Mouse (Mus musculus): ENCODE data around the gene Pde5a. TPM values are rescaled to one million over a fixed set of nuclear protein-coding genes. Genes with fewer than 3 reads are reported as not detected.

Pde5a gene
- polyA plus RNA-seq, 1 experiment from 2014 or later, result 3.7 TPM

GRCm38 (mm10) chr3:122781417-122781816 is 52.7 kb downstream of the Pde5a start:
- Histone ChIP-seq H3K9ac (no peak overlapping the region), H3K9me3 (replicated peaks) (no peaks in the 10 kb centered on the region), H3K27ac (no peak overlapping the region), H3K27me3 (no peaks in the 10 kb centered on the region), H3K4me1 (no peaks in the 10 kb centered on the region), H3K4me2 (replicated peaks) (no peak overlapping the region), H3K4me3 (no peak overlapping the region), H3K36me3 (0 out of 2 replicates have a peak, but pooled peaks cover 4% of the 10 kb centered on the region)
- ATAC-seq (ENCODE audit: low FRiP score), result no peak
- 70% methylated on average over 6 of the region's 6 CpGs for WGBS

GRCm38 (mm10) chr3:122784245-122784644 is 55.5 kb downstream of the Pde5a start:
- no peak for ATAC-seq (ENCODE audit: low FRiP score)
- Histone ChIP-seq H3K9me3 (replicated peaks) (no peaks in the 10 kb centered on the region), H3K27me3 (no peaks in the 10 kb centered on the region), H3K4me1 (no peaks in the 10 kb centered on the region), H3K36me3 (0 out of 2 replicates have a peak, but pooled peaks cover 3% of the 10 kb centered on the region), H3K4me3 (no peak overlapping the region), H3K27ac (no peak overlapping the region), H3K4me2 (replicated peaks) (no peak overlapping the region), H3K9ac (no peak overlapping the region)
- 63% methylated on average over 1 of the region's 1 CpGs for WGBS

- Histone ChIP-seq H3K4me1 (no peaks in the 10 kb centered on the region), H3K4me2 (replicated peaks) (no peak overlapping the region), H3K27ac (no peak overlapping the region), H3K27me3 (no peaks in the 10 kb centered on the region), H3K9me3 (replicated peaks) (peaks cover 9% of the 10 kb centered on the region), H3K9ac (no peak overlapping the region), H3K4me3 (no peak overlapping the region), H3K36me3 (peaks cover 4% of the 10 kb centered on the region; the same call in 1 of the 2 replicates)
- no peak for ATAC-seq (ENCODE audit: low FRiP score)
- WGBS, result 93% methylated on average over 9 of the region's 9 CpGs
Measured at GRCm38 (mm10) chr3:122788314-122788713, 59.6 kb downstream of the Pde5a start.

- Histone ChIP-seq H3K9me3 (replicated peaks) (peaks cover 9% of the 10 kb centered on the region), H3K27ac (no peak overlapping the region), H3K4me3 (no peak overlapping the region), H3K9ac (no peak overlapping the region), H3K36me3 (peaks cover 4% of the 10 kb centered on the region; the same call in 1 of the 2 replicates), H3K27me3 (no peaks in the 10 kb centered on the region), H3K4me1 (no peaks in the 10 kb centered on the region), H3K4me2 (replicated peaks) (no peak overlapping the region)
- ATAC-seq (ENCODE audit: low FRiP score), result no peak
- WGBS, result 95% methylated on average over 6 of the region's 6 CpGs
Measured at GRCm38 (mm10) chr3:122789544-122789943, 60.8 kb downstream of the Pde5a start.

- Histone ChIP-seq H3K4me2 (replicated peaks) (no peak overlapping the region), H3K4me1 (peaks cover 17% of the 10 kb centered on the region), H3K27me3 (no peaks in the 10 kb centered on the region), H3K4me3 (no peak overlapping the region), H3K27ac (no peak overlapping the region; the same call in 1 of the 2 replicates), H3K36me3 (no peaks in the 10 kb centered on the region), H3K9me3 (replicated peaks) (no peaks in the 10 kb centered on the region), H3K9ac (no peak overlapping the region)
- peak; percentile 44; the same call in 1 of the 2 replicates for ATAC-seq (ENCODE audit: low FRiP score)
- WGBS, result 72% methylated on average over 6 of the region's 6 CpGs
Measured at GRCm38 (mm10) chr3:122800050-122800449, 71.3 kb downstream of the Pde5a start.

- Histone ChIP-seq H3K27me3 (no peaks in the 10 kb centered on the region), H3K27ac (peak overlapping the region; percentile 46), H3K9me3 (replicated peaks) (no peaks in the 10 kb centered on the region), H3K4me3 (no peak overlapping the region), H3K4me2 (replicated peaks) (no peak overlapping the region), H3K36me3 (no peaks in the 10 kb centered on the region), H3K9ac (no peak overlapping the region), H3K4me1 (peaks cover 17% of the 10 kb centered on the region)
- peak; percentile 23; the same call in 1 of the 2 replicates for ATAC-seq (ENCODE audit: low FRiP score)
- 60% methylated on average over 10 of the region's 10 CpGs for WGBS
Measured at GRCm38 (mm10) chr3:122800553-122801435, 72.0 kb downstream of the Pde5a start.

GRCm38 (mm10) chr3:122801436-122802221 is 72.9 kb downstream of the Pde5a start:
- 0 out of 2 replicates have a peak, but pooled peaks have one; percentile 26 for ATAC-seq (ENCODE audit: low FRiP score)
- Histone ChIP-seq H3K36me3 (no peaks in the 10 kb centered on the region), H3K9ac (no peak overlapping the region), H3K4me3 (no peak overlapping the region), H3K27me3 (no peaks in the 10 kb centered on the region), H3K4me2 (replicated peaks) (no peak overlapping the region), H3K27ac (peak overlapping the region; percentile 48), H3K4me1 (peaks cover 17% of the 10 kb centered on the region), H3K9me3 (replicated peaks) (no peaks in the 10 kb centered on the region)
- WGBS, result 71% methylated on average over 15 of the region's 15 CpGs

- Histone ChIP-seq H3K9ac (no peak overlapping the region), H3K36me3 (no peaks in the 10 kb centered on the region), H3K27me3 (no peaks in the 10 kb centered on the region), H3K9me3 (replicated peaks) (no peaks in the 10 kb centered on the region), H3K4me1 (no peaks in the 10 kb centered on the region), H3K4me2 (replicated peaks) (no peak overlapping the region), H3K4me3 (no peak overlapping the region), H3K27ac (no peak overlapping the region)
- ATAC-seq (ENCODE audit: low FRiP score), result no peak
- 80% methylated on average over 8 of the region's 8 CpGs for WGBS
Measured at GRCm38 (mm10) chr3:122807313-122807712, 78.6 kb downstream of the Pde5a start.

GRCm38 (mm10) chr3:122810090-122810863 is 81.5 kb downstream of the Pde5a start:
- H3K27ac ChIP-seq, result no peak overlapping the region
- no peaks in the 10 kb centered on the region; the same call in 1 of the 2 replicates for H3K4me1 ChIP-seq
- no peaks in the 10 kb centered on the region for H3K9me3 ChIP-seq (replicated peaks)
- H3K36me3 ChIP-seq, result no peaks in the 10 kb centered on the region
- no peak for ATAC-seq (ENCODE audit: low FRiP score)
- 91% methylated on average over 2 of the region's 2 CpGs for WGBS
- no peak overlapping the region for H3K4me2 ChIP-seq (replicated peaks)
- no peak overlapping the region for H3K9ac ChIP-seq
- H3K4me3 ChIP-seq, result no peak overlapping the region
- no peaks in the 10 kb centered on the region for H3K27me3 ChIP-seq

GRCm38 (mm10) chr3:122810986-122811385 is 82.2 kb downstream of the Pde5a start:
- no peak overlapping the region for H3K27ac ChIP-seq
- 87% methylated on average over 5 of the region's 5 CpGs for WGBS
- no peaks in the 10 kb centered on the region for H3K27me3 ChIP-seq
- H3K9me3 ChIP-seq (replicated peaks), result no peaks in the 10 kb centered on the region
- no peaks in the 10 kb centered on the region; the same call in 1 of the 2 replicates for H3K4me1 ChIP-seq
- no peak overlapping the region for H3K4me3 ChIP-seq
- no peak overlapping the region for H3K9ac ChIP-seq
- H3K4me2 ChIP-seq (replicated peaks), result no peak overlapping the region
- no peak for ATAC-seq (ENCODE audit: low FRiP score)
- no peaks in the 10 kb centered on the region for H3K36me3 ChIP-seq

GRCm38 (mm10) chr3:122814531-122814930 is 85.8 kb downstream of the Pde5a start:
- no peaks in the 10 kb centered on the region for H3K9me3 ChIP-seq (replicated peaks)
- no peak overlapping the region for H3K4me2 ChIP-seq (replicated peaks)
- 72% methylated on average over 4 of the region's 4 CpGs for WGBS
- H3K4me1 ChIP-seq, result no peaks in the 10 kb centered on the region; the same call in 1 of the 2 replicates
- H3K36me3 ChIP-seq, result no peaks in the 10 kb centered on the region
- H3K27me3 ChIP-seq, result no peaks in the 10 kb centered on the region
- H3K27ac ChIP-seq, result no peak overlapping the region
- no peak overlapping the region for H3K4me3 ChIP-seq
- no peak overlapping the region for H3K9ac ChIP-seq
- ATAC-seq (ENCODE audit: low FRiP score), result no peak
